Mouse (Mus musculus): ENCODE measurements at regions not wholly inside any gene's neighbourhood (a gene's known extent, or its start where the extent isn't known, plus 50 kb on each side); places are given as distances from the start of the nearest gene placed in this dataset.

GRCm38 (mm10) chr11:71891181-71891580, 141.5 kb downstream of the Wscd1 start:
- no peak for DNase-seq (ENCODE audit: low read depth, low spot score)
- Histone ChIP-seq H3K27ac (ENCODE audit: control insufficient read depth, low read depth, low read length) (no peak overlapping the region), H3K36me3 (ENCODE audit: control insufficient read depth in 1 of 2, insufficient read depth in 2 of 2, low read length in 2 of 2) (no peaks in the 10 kb centered on the region), H3K9me3 (replicated peaks; ENCODE audit: insufficient read depth, low read length) (no peaks in the 10 kb centered on the region), H3K9ac (ENCODE audit: control insufficient read depth, low read depth, low read length, poor library complexity, severe bottlenecking) (no peak overlapping the region), H3K4me1 (ENCODE audit: control insufficient read depth in 1 of 2, insufficient read depth in 2 of 2, low read length in 2 of 2) (no peaks in the 10 kb centered on the region), H3K79me2 (ENCODE audit: control insufficient read depth, insufficient read depth, low read length, poor library complexity) (no peaks in the 10 kb centered on the region), H3K4me3 (ENCODE audit: control insufficient read depth in 1 of 2, insufficient read depth in 1 of 2, low read depth in 2 of 2, low read length in 2 of 2) (no peak overlapping the region), H3K27me3 (ENCODE audit: control insufficient read depth in 1 of 2, insufficient read depth in 2 of 2, low read length in 2 of 2) (no peaks in the 10 kb centered on the region)
- TF ChIP-seq ELF1 (IDR thresholded peaks at IDR 0.05; ENCODE audit: low read depth, low read length) (no peak), KAT2A (conservative IDR thresholded peaks at IDR 0.05; ENCODE audit: low read depth, low read length) (no peak), CHD1 (IDR thresholded peaks at IDR 0.05; ENCODE audit: low read depth, low read length) (no peak)

GRCm38 (mm10) chr11:71889161-71889560, 139.4 kb downstream of the Wscd1 start:
- H3K27ac ChIP-seq (ENCODE audit: control insufficient read depth, low read depth, low read length), result no peak overlapping the region
- no peaks in the 10 kb centered on the region for H3K27me3 ChIP-seq (ENCODE audit: control insufficient read depth in 1 of 2, insufficient read depth in 2 of 2, low read length in 2 of 2)
- H3K4me1 ChIP-seq (ENCODE audit: control insufficient read depth in 1 of 2, insufficient read depth in 2 of 2, low read length in 2 of 2), result no peaks in the 10 kb centered on the region
- TF ChIP-seq MYB (IDR thresholded peaks at IDR 0.05; ENCODE audit: low read depth, low read length) (no peak), TCF12 (IDR thresholded peaks at IDR 0.05; ENCODE audit: low read depth, low read length) (no peak), CTCF (IDR thresholded peaks at IDR 0.05 in 2 of 3, conservative IDR thresholded peaks at IDR 0.05 in 1 of 3; ENCODE audit: control insufficient read depth in 1 of 3, insufficient read depth in 1 of 3, low read depth in 2 of 3, low read length in 3 of 3, poor library complexity in 1 of 3, severe bottlenecking in 1 of 3) (no peak), ETS1 (IDR thresholded peaks at IDR 0.05; ENCODE audit: low read depth, low read length) (no peak), E2F4 (IDR thresholded peaks at IDR 0.05; ENCODE audit: borderline replicate concordance, low read depth, low read length) (no peak), TBP (IDR thresholded peaks at IDR 0.05; ENCODE audit: low read depth, low read length) (no peak), GABPA (IDR thresholded peaks at IDR 0.05; ENCODE audit: low read depth, low read length) (no peak), RCOR1 (IDR thresholded peaks at IDR 0.05; ENCODE audit: low read depth, low read length) (no peak), MXI1 (IDR thresholded peaks at IDR 0.05; ENCODE audit: low read depth, low read length) (no peak), POLR2AphosphoS2 (IDR thresholded peaks at IDR 0.05; ENCODE audit: low read length) (no peak), GATA1 (IDR thresholded peaks at IDR 0.05; ENCODE audit: low read depth, low read length) (no peak), ZNF384 (IDR thresholded peaks at IDR 0.05; ENCODE audit: low read depth, low read length) (no peak), NELFE (IDR thresholded peaks at IDR 0.05; ENCODE audit: low read depth, low read length) (no peak), CHD2 (IDR thresholded peaks at IDR 0.05; ENCODE audit: low read length) (no peak)
- H3K9ac ChIP-seq (ENCODE audit: control insufficient read depth, low read depth, low read length, poor library complexity, severe bottlenecking), result no peak overlapping the region
- no peak overlapping the region for H3K4me3 ChIP-seq (ENCODE audit: control insufficient read depth in 1 of 2, insufficient read depth in 1 of 2, low read depth in 2 of 2, low read length in 2 of 2)
- H3K36me3 ChIP-seq (ENCODE audit: control insufficient read depth in 1 of 2, insufficient read depth in 2 of 2, low read length in 2 of 2), result no peaks in the 10 kb centered on the region
- no peak for DNase-seq (ENCODE audit: low read depth, low spot score)
- no peaks in the 10 kb centered on the region for H3K9me3 ChIP-seq (replicated peaks; ENCODE audit: insufficient read depth, low read length)
- no peaks in the 10 kb centered on the region for H3K79me2 ChIP-seq (ENCODE audit: control insufficient read depth, insufficient read depth, low read length, poor library complexity)

- Histone ChIP-seq H3K79me2 (ENCODE audit: control insufficient read depth, insufficient read depth, low read length, poor library complexity) (no peaks in the 10 kb centered on the region), H3K9ac (ENCODE audit: control insufficient read depth, low read depth, low read length, poor library complexity, severe bottlenecking) (no peak overlapping the region), H3K4me3 (ENCODE audit: control insufficient read depth in 1 of 2, insufficient read depth in 1 of 2, low read depth in 2 of 2, low read length in 2 of 2) (no peak overlapping the region), H3K27me3 (ENCODE audit: control insufficient read depth in 1 of 2, insufficient read depth in 2 of 2, low read length in 2 of 2) (no peaks in the 10 kb centered on the region), H3K9me3 (replicated peaks; ENCODE audit: insufficient read depth, low read length) (no peaks in the 10 kb centered on the region), H3K27ac (ENCODE audit: control insufficient read depth, low read depth, low read length) (no peak overlapping the region), H3K4me1 (ENCODE audit: control insufficient read depth in 1 of 2, insufficient read depth in 2 of 2, low read length in 2 of 2) (no peaks in the 10 kb centered on the region), H3K36me3 (ENCODE audit: control insufficient read depth in 1 of 2, insufficient read depth in 2 of 2, low read length in 2 of 2) (no peaks in the 10 kb centered on the region)
- TF ChIP-seq TBP (IDR thresholded peaks at IDR 0.05; ENCODE audit: low read depth, low read length) (no peak), UBTF (IDR thresholded peaks at IDR 0.05; ENCODE audit: borderline replicate concordance, insufficient read depth, low read depth, low read length) (no peak), POLR2AphosphoS5 (IDR thresholded peaks at IDR 0.05; ENCODE audit: borderline replicate concordance, low read depth, low read length) (no peak), ELF1 (IDR thresholded peaks at IDR 0.05; ENCODE audit: low read depth, low read length) (no peak), E2F4 (IDR thresholded peaks at IDR 0.05; ENCODE audit: borderline replicate concordance, low read depth, low read length) (no peak), MYC (IDR thresholded peaks at IDR 0.05; ENCODE audit: low read depth, low read length) (no peak), ZNF384 (IDR thresholded peaks at IDR 0.05; ENCODE audit: low read depth, low read length) (no peak), MXI1 (IDR thresholded peaks at IDR 0.05; ENCODE audit: low read depth, low read length) (no peak), TAL1 (IDR thresholded peaks at IDR 0.05; ENCODE audit: low read length) (no peak), KAT2A (conservative IDR thresholded peaks at IDR 0.05; ENCODE audit: low read depth, low read length) (no peak), MEF2A (IDR thresholded peaks at IDR 0.05; ENCODE audit: extremely low read depth, insufficient replicate concordance, low read depth, low read length, poor library complexity, severe bottlenecking) (no peak), TCF12 (IDR thresholded peaks at IDR 0.05; ENCODE audit: low read depth, low read length) (no peak)
- no peak for DNase-seq (ENCODE audit: low read depth, low spot score)
Observed at GRCm38 (mm10) chr11:71887211-71887610, 137.5 kb downstream of the Wscd1 start.
